Mouse (Mus musculus): ENCODE results near the gene Galntl5. TPM values are rescaled to one million over a fixed set of nuclear protein-coding genes. Genes with fewer than 3 reads are reported as not detected.

Gene Galntl5
- total RNA-seq, 2 experiments from 2014 or later = not detected

Small RNAs within 50 kb of the gene (microRNA-seq; reads per million reads assigned to microRNA genes)
- 0 reads per million in 2 experiments for gene Gm26051

Other genes starting within 250 kb of the Galntl5 start
- 10 to 100 TPM; 82.5 to 85.2 TPM for gene Prkag2, start 80.8 kb upstream of the Galntl5 start, total RNA-seq (2021)
- gene Galnt11, start 40.4 kb downstream of the Galntl5 start, total RNA-seq (2021) = 10 to 100 TPM; 30.2 to 30.3 TPM
- not detected for gene E130116L18Rik, start 41.7 kb downstream of the Galntl5 start, total RNA-seq (2021)

Data from heart, postnatal 10 days (tissue).